Mouse (Mus musculus): ENCODE measurements around the gene Lasp1.
A peak's percentile ranks its signal among the peaks of the same experiment; 100 is the strongest.

The Lasp1 gene

GRCm38 (mm10) chr11:97811569-97812362 lies 13.0 kb downstream of the Lasp1 start:
- no peak for DNase-seq

- no peak for DNase-seq
Measured at GRCm38 (mm10) chr11:97812491-97812921, 13.7 kb downstream of the Lasp1 start.

GRCm38 (mm10) chr11:97813085-97813484 lies 14.3 kb downstream of the Lasp1 start:
- DNase-seq: no peak

- no peak for DNase-seq
Measured at GRCm38 (mm10) chr11:97813746-97814515, 15.1 kb downstream of the Lasp1 start.

- no peak for DNase-seq
Measured at GRCm38 (mm10) chr11:97815736-97816135, 16.9 kb downstream of the Lasp1 start.

- DNase-seq: no peak
Measured at GRCm38 (mm10) chr11:97816176-97816575, 17.4 kb downstream of the Lasp1 start.

- DNase-seq: no peak
Measured at GRCm38 (mm10) chr11:97816916-97817315, 18.1 kb downstream of the Lasp1 start.

GRCm38 (mm10) chr11:97817379-97817778 lies 18.6 kb downstream of the Lasp1 start:
- no peak for DNase-seq

- no peak for DNase-seq
Measured at GRCm38 (mm10) chr11:97818003-97818402, 19.2 kb downstream of the Lasp1 start.

- DNase-seq: peak; percentile 49 to 50
Measured at GRCm38 (mm10) chr11:97818571-97818970, 19.8 kb downstream of the Lasp1 start.

- no peak for DNase-seq
Measured at GRCm38 (mm10) chr11:97819102-97819501, 20.3 kb downstream of the Lasp1 start.

- DNase-seq: no peak
Measured at GRCm38 (mm10) chr11:97819923-97820322, 21.1 kb downstream of the Lasp1 start.

- DNase-seq: peak; percentile 64 to 69
Measured at GRCm38 (mm10) chr11:97820840-97821239, 22.0 kb downstream of the Lasp1 start.

- DNase-seq: no peak
Measured at GRCm38 (mm10) chr11:97821401-97822064, 22.7 kb downstream of the Lasp1 start.

GRCm38 (mm10) chr11:97822840-97823603 lies 24.2 kb downstream of the Lasp1 start:
- DNase-seq: peak; percentile 76 to 84

GRCm38 (mm10) chr11:97824168-97824567 lies 25.4 kb downstream of the Lasp1 start:
- no peak for DNase-seq

- DNase-seq: no peak
Measured at GRCm38 (mm10) chr11:97824895-97825294, 26.1 kb downstream of the Lasp1 start.

GRCm38 (mm10) chr11:97825295-97825694 lies 26.5 kb downstream of the Lasp1 start:
- no peak for DNase-seq

GRCm38 (mm10) chr11:97825971-97826370 lies 27.2 kb downstream of the Lasp1 start:
- no peak for DNase-seq

GRCm38 (mm10) chr11:97826414-97826813 lies 27.6 kb downstream of the Lasp1 start:
- DNase-seq: no peak

GRCm38 (mm10) chr11:97827654-97828053 lies 28.9 kb downstream of the Lasp1 start:
- no peak for DNase-seq

- DNase-seq: no peak
Measured at GRCm38 (mm10) chr11:97829365-97829764, 30.6 kb downstream of the Lasp1 start.
